In genomic region chr1:120016240-120016639, GRCm38 (mm10) we compare ENCODE assay signal across 12 mouse cellular contexts. TPM values are rescaled to one million over a fixed set of nuclear protein-coding genes. Genes with fewer than 3 reads are reported as not detected.
A peak's percentile ranks its signal among the peaks of the same experiment; 100 is the strongest.
DNase-seq lines count a peak whose midpoint lies in the region; ATAC-seq and TF ChIP-seq lines count a peak whose summit lies in the region.
"Had no signal": no experiment of that assay in that cellular context is flagged by ENCODE, and none has a peak within 500 bp of the region (broad histone marks: within the 10 kb centered on the region; RNA-seq: fewer than 3 reads in every experiment).

No protein-coding gene starts in this region.

- H3K27ac ChIP-seq in cortical plate, adult 2 months (ENCODE audit: insufficient read depth, low read length): no peak overlapping the region
- H3K27ac ChIP-seq: liver, embryonic 15.5 days had no signal

- DNase-seq in embryo, embryonic 10.5 days (ENCODE audit: low spot score): peak; percentile 52
- DNase-seq in embryo, embryonic 11 days: no peak
- DNase-seq in lung, adult 2 months: no peak
- no peak for DNase-seq in lung, postnatal 4 days
- no peak for DNase-seq in adrenal gland, adult 2 months
- DNase-seq: gastrocnemius, postnatal 36 days had no signal

- H3K4me1 ChIP-seq in lung, adult 2 months (ENCODE audit: control insufficient read depth, insufficient read depth, low read length): no peaks in the 10 kb centered on the region
- H3K4me1 ChIP-seq in cortical plate, adult 2 months (ENCODE audit: control insufficient read depth, insufficient read depth, low read length): no peaks in the 10 kb centered on the region
- H3K4me1 ChIP-seq: liver, embryonic 15.5 days had no signal

- no peak for TF ChIP-seq POLR2A in lung, adult 2 months (IDR thresholded peaks at IDR 0.05; ENCODE audit: borderline replicate concordance, extremely low read depth, low read depth, low read length)
- TF ChIP-seq POLR2A in cortical plate, adult 2 months (IDR thresholded peaks at IDR 0.05; ENCODE audit: extremely low read depth, insufficient read depth, low read length): no peak

- 85% methylated on average over 2 of the region's 2 CpGs for WGBS in lung, adult 2 months

- ATAC-seq in megakaryocyte progenitor cell, adult 5-6 weeks (replicated peaks; ENCODE audit: poor library complexity): peak; percentile 74
- no peak for ATAC-seq in monocyte, adult 5-6 weeks (replicated peaks; ENCODE audit: insufficient number of reproducible peaks, low FRiP score, low TSS enrichment, poor library complexity, severe bottlenecking)

- no peak overlapping the region for H3K4me3 ChIP-seq in lung, adult 2 months (replicated peaks; ENCODE audit: extremely low read depth, low read depth, low read length)
- H3K4me3 ChIP-seq in cortical plate, adult 2 months (ENCODE audit: insufficient read depth, low read length): no peak overlapping the region
- H3K4me3 ChIP-seq: liver, embryonic 15.5 days had no signal

- 0 out of 2 replicates have a peak, but pooled peaks have one; percentile 13 for TF ChIP-seq CTCF in lung, adult 2 months (IDR thresholded peaks at IDR 0.05; ENCODE audit: insufficient read depth, low read length)
- TF ChIP-seq CTCF in cortical plate, adult 2 months (IDR thresholded peaks at IDR 0.05; ENCODE audit: extremely low read depth, insufficient read depth, low read length): peak; percentile 27; the same call in 1 of the 2 replicates

RNA-seq across cellular contexts. Expression of gene Sctr, which starts 9.5 kb away (rescaled TPM):
- polyA plus RNA-seq in lung, adult 2 months (2012; rRNA removed): 0.33 and 0.63 TPM in 2 replicates
- polyA plus RNA-seq in cortical plate, adult 2 months (2012; rRNA removed): 0.73 and 0.76 TPM in 2 replicates
- total RNA-seq in megakaryocyte progenitor cell, adult 5-6 weeks (2015): not detected in 2 replicates
- total RNA-seq in megakaryocyte progenitor cell, adult 5-6 weeks (2017): not detected in 2 replicates
- 10 to 100 TPM; 10.8 to 18.9 TPM for total RNA-seq in adrenal gland, adult 2 months (2021)
- polyA plus RNA-seq in adrenal gland, adult 2 months (2012; rRNA removed): 10.0 and 21.1 TPM in 2 replicates
- not detected in 3 replicates for total RNA-seq in monocyte, adult 5-6 weeks (2017)
- polyA plus RNA-seq: liver, embryonic 15.5 days had no signal

RNA-seq across cellular contexts. Expression of gene Cfap221, which starts 19.2 kb away (rescaled TPM):
- 0.66 and 0.69 TPM in 2 replicates for polyA plus RNA-seq in lung, adult 2 months (2012; rRNA removed)
- 0.13 and 0.40 TPM in 2 replicates for polyA plus RNA-seq in cortical plate, adult 2 months (2012; rRNA removed)
- total RNA-seq in megakaryocyte progenitor cell, adult 5-6 weeks (2015): not detected in 2 replicates
- not detected in 2 replicates for total RNA-seq in megakaryocyte progenitor cell, adult 5-6 weeks (2017)
- under 1 TPM; 0.24 to 0.37 TPM for total RNA-seq in adrenal gland, adult 2 months (2021)
- 0.04 and 0.08 TPM in 2 replicates for polyA plus RNA-seq in adrenal gland, adult 2 months (2012; rRNA removed)
- total RNA-seq in monocyte, adult 5-6 weeks (2017): not detected in 3 replicates
- total RNA-seq: gastrocnemius, postnatal 36 days had no signal
- polyA plus RNA-seq: stomach, embryonic 14.5 days; urinary bladder, adult 2 months had no signal

RNA-seq across cellular contexts. Expression of gene Tmem37, which starts 57.6 kb away (rescaled TPM):
- polyA plus RNA-seq in lung, adult 2 months (2012; rRNA removed): 78.9 and 80.0 TPM in 2 replicates
- 2.9 and 3.0 TPM in 2 replicates for polyA plus RNA-seq in cortical plate, adult 2 months (2012; rRNA removed)
- total RNA-seq in megakaryocyte progenitor cell, adult 5-6 weeks (2015): 0.12 TPM in 1 of 2 replicates, not detected in the other
- 0.46 TPM in 1 of 2 replicates, not detected in the other for total RNA-seq in megakaryocyte progenitor cell, adult 5-6 weeks (2017)
- 10 to 100 TPM in 1 of 2 experiments, 1 to 10 TPM in 1; 9.8 to 22.6 TPM for total RNA-seq in adrenal gland, adult 2 months (2021)
- polyA plus RNA-seq in adrenal gland, adult 2 months (2012; rRNA removed): 22.4 and 32.9 TPM in 2 replicates
- total RNA-seq in monocyte, adult 5-6 weeks (2017): 3.2 to 9.4 TPM (median 8.2 TPM) in 3 replicates

Comparison
In these comparisons a context has a peak if more than half of its experiments do, and no peak if none do; other contexts are left out.
1. RNA of gene Sctr, which starts 9.5 kb away (total RNA-seq): 10.8 to 18.9 TPM in adrenal gland, adult 2 months; not detected in megakaryocyte progenitor cell, adult 5-6 weeks and not detected in monocyte, adult 5-6 weeks; every median in the first group is over 10 times any median in the second.